Mouse (Mus musculus): ENCODE measurements around the gene Ngly1. TPM values are rescaled to one million over a fixed set of nuclear protein-coding genes. Genes with fewer than 3 reads are reported as not detected.
A peak's percentile ranks its signal among the peaks of the same experiment; 100 is the strongest.
"Not testable (repeated sequence)": the region's sequence is repeated elsewhere in the genome, so short reads cannot be mapped to it uniquely, and the experiment has no call there.

The Ngly1 gene
- polyA plus RNA-seq, 1 experiment from 2014 or later = 27.1 TPM

- Histone ChIP-seq H3K4me3 (replicated peaks) (no peak overlapping the region), H3K27ac (replicated peaks) (no peak overlapping the region), H3K9ac (replicated peaks) (no peak overlapping the region), H3K27me3 (replicated peaks) (no peaks in the 10 kb centered on the region), H3K9me3 (replicated peaks) (no peaks in the 10 kb centered on the region), H3K4me2 (no peak overlapping the region), H3K4me1 (0 out of 2 replicates have a peak, but pooled peaks cover 4% of the 10 kb centered on the region), H3K36me3 (no peaks in the 10 kb centered on the region)
- no peak for ATAC-seq (ENCODE audit: low FRiP score)
- WGBS = 90% methylated on average over 1 of the region's 1 CpGs
Measured at GRCm38 (mm10) chr14:16312599-16312998, 63.5 kb downstream of the Ngly1 start.

DNA sequence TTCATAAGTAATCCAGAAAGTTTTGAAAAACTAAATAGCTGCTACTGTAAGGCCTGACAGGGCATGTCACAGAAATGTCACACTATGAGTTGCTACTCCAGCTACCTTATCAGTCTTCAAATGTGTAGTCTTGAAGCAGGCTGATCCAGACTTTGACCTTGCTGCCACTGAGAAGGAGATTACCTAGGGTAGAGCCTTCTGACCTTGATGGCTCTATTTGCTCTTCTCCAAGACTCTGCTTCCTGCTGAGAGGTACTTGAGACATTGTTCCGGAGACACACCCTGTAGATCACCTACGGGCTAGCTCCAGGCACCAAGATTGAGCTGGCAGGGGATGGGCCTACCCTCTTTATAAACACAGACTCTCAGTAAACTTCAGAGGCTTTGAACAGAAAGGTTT, 64.0 kb downstream of the Ngly1 start:
- 76% methylated on average over 2 of the region's 2 CpGs for WGBS
- not testable (repeated sequence) for H3K27me3 ChIP-seq (replicated peaks); H3K4me3 ChIP-seq (replicated peaks); ATAC-seq (ENCODE audit: low FRiP score); H3K4me1 ChIP-seq; H3K27ac ChIP-seq (replicated peaks); H3K9me3 ChIP-seq (replicated peaks); H3K9ac ChIP-seq (replicated peaks); H3K4me2 ChIP-seq; H3K36me3 ChIP-seq

- Histone ChIP-seq H3K27ac (replicated peaks) (0 out of 2 replicates have a peak overlapping the region, but pooled peaks have one; percentile 48), H3K4me2 (no peak overlapping the region), H3K4me3 (replicated peaks) (no peak overlapping the region), H3K9me3 (replicated peaks) (no peaks in the 10 kb centered on the region), H3K4me1 (0 out of 2 replicates have a peak, but pooled peaks cover 4% of the 10 kb centered on the region), H3K27me3 (replicated peaks) (no peaks in the 10 kb centered on the region), H3K36me3 (no peaks in the 10 kb centered on the region), H3K9ac (replicated peaks) (no peak overlapping the region)
- peak; percentile 61 for ATAC-seq (ENCODE audit: low FRiP score)
- WGBS = 56% methylated on average over 7 of the region's 7 CpGs
Measured at GRCm38 (mm10) chr14:16313936-16314521, 64.9 kb downstream of the Ngly1 start.

DNA sequence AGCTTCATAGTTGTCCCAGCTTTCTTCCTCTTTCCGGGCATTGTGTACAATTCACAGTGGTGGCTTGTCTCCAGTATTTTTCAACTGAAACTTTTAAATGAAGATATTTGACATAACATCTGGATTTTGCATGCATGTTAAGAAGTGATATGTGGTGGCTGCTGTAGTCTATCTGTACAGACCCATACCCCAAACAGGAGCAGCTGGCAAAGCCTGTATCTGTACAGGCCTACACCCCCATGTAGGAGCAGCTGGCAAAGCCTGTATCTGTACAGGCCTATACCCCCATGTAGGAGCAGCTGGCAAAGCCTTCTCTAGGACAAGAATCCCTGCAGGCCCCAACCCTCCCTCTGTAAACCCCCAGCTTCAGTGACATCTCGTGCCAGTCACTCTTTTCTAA, 65.8 kb downstream of the Ngly1 start:
- WGBS = 90% methylated on average over 2 of the region's 2 CpGs
- Histone ChIP-seq H3K36me3 (no peaks in the 10 kb centered on the region), H3K4me3 (replicated peaks) (no peak overlapping the region), H3K27ac (replicated peaks) (no peak overlapping the region), H3K9ac (replicated peaks) (no peak overlapping the region), H3K4me1 (0 out of 2 replicates have a peak, but pooled peaks cover 4% of the 10 kb centered on the region), H3K27me3 (replicated peaks) (no peaks in the 10 kb centered on the region), H3K9me3 (replicated peaks) (no peaks in the 10 kb centered on the region), H3K4me2 (no peak overlapping the region)
- no peak for ATAC-seq (ENCODE audit: low FRiP score)

- 0 out of 2 replicates have a peak, but pooled peaks cover 4% of the 10 kb centered on the region for H3K4me1 ChIP-seq
Measured at GRCm38 (mm10) chr14:16316715-16317114, 67.6 kb downstream of the Ngly1 start.

GRCm38 (mm10) chr14:16319818-16320217, 70.7 kb downstream of the Ngly1 start:
- Histone ChIP-seq H3K4me2 (no peak overlapping the region), H3K4me1 (no peaks in the 10 kb centered on the region), H3K27ac (replicated peaks) (no peak overlapping the region), H3K9me3 (replicated peaks) (no peaks in the 10 kb centered on the region), H3K4me3 (replicated peaks) (no peak overlapping the region), H3K36me3 (no peaks in the 10 kb centered on the region), H3K27me3 (replicated peaks) (no peaks in the 10 kb centered on the region), H3K9ac (replicated peaks) (no peak overlapping the region)
- 82% methylated on average over 2 of the region's 2 CpGs for WGBS
- no peak for ATAC-seq (ENCODE audit: low FRiP score)

More at GRCm38 (mm10) chr14:16316715-16317114, 67.6 kb downstream of the Ngly1 start:
- Histone ChIP-seq H3K27me3 (replicated peaks) (no peaks in the 10 kb centered on the region), H3K4me3 (replicated peaks) (no peak overlapping the region), H3K36me3 (no peaks in the 10 kb centered on the region), H3K9me3 (replicated peaks) (no peaks in the 10 kb centered on the region), H3K4me2 (no peak overlapping the region), H3K27ac (replicated peaks) (no peak overlapping the region), H3K9ac (replicated peaks) (no peak overlapping the region)
- no peak for ATAC-seq (ENCODE audit: low FRiP score)
- WGBS = 84% methylated on average over 1 of the region's 1 CpGs

GRCm38 (mm10) chr14:16324394-16324793, 75.3 kb downstream of the Ngly1 start:
- WGBS = 87% methylated on average over 4 of the region's 4 CpGs
- ATAC-seq (ENCODE audit: low FRiP score) = no peak

DNA sequence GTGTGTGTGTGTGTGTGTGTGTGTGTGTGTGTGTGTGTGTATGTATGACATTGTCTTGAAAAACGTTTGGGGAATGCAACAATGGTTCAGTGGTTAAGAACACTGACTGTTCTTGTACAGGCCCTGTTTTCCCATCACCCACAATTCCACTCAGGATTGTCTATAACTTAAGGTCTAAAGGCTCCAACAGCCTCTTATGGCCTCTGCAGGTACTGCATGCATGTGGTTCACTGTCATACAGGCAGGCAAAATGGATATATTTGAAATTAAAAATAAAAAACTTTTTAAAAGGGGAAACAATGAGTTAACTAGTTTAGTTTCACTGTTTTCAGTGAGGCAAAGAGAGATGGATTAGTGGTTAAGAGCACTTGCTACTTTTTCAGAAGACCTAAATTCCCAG, 76.1 kb downstream of the Ngly1 start:
- H3K9ac ChIP-seq (replicated peaks) = no peak overlapping the region
- H3K9me3 ChIP-seq (replicated peaks) = no peaks in the 10 kb centered on the region
- no peaks in the 10 kb centered on the region for H3K27me3 ChIP-seq (replicated peaks)
- no peak overlapping the region for H3K4me3 ChIP-seq (replicated peaks)
- ATAC-seq (ENCODE audit: low FRiP score) = no peak
- H3K4me1 ChIP-seq = 0 out of 2 replicates have a peak, but pooled peaks cover 3% of the 10 kb centered on the region
- H3K27ac ChIP-seq (replicated peaks) = no peak overlapping the region
- H3K4me2 ChIP-seq = no peak overlapping the region
- H3K36me3 ChIP-seq = no peaks in the 10 kb centered on the region
- 56% methylated on average over 1 of the region's 1 CpGs for WGBS

More at GRCm38 (mm10) chr14:16324394-16324793, 75.3 kb downstream of the Ngly1 start:
- H3K27ac ChIP-seq (replicated peaks) = no peak overlapping the region
- no peak overlapping the region for H3K4me2 ChIP-seq
- no peaks in the 10 kb centered on the region for H3K9me3 ChIP-seq (replicated peaks)
- H3K9ac ChIP-seq (replicated peaks) = no peak overlapping the region
- no peaks in the 10 kb centered on the region for H3K27me3 ChIP-seq (replicated peaks)
- H3K36me3 ChIP-seq = no peaks in the 10 kb centered on the region
- 0 out of 2 replicates have a peak, but pooled peaks cover 3% of the 10 kb centered on the region for H3K4me1 ChIP-seq
- H3K4me3 ChIP-seq (replicated peaks) = no peak overlapping the region

DNA sequence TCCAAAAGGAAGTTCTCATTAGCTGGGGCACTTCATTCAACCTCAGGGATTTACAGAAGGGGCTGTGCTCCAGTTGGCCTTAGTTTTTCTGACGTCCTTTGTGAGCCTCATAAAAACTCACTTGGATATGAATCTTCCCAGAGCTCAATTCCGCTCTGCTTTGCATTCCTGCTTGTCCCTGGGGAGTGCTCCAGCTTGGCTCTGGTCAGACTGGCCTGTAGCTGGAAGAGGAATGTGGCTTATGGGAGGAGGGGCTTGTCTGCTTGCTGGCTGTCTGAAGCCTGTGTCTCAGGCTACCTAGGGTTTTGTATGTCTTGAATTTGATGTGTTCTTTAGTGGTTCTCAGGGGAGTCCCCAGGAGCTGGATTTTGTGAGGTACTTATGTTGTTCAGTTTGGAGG, 79.5 kb downstream of the Ngly1 start:
- H3K27ac ChIP-seq (replicated peaks) = no peak overlapping the region
- H3K36me3 ChIP-seq = no peaks in the 10 kb centered on the region
- no peaks in the 10 kb centered on the region for H3K9me3 ChIP-seq (replicated peaks)
- H3K9ac ChIP-seq (replicated peaks) = no peak overlapping the region
- WGBS = 7% methylated on average over 2 of the region's 2 CpGs
- H3K4me3 ChIP-seq (replicated peaks) = no peak overlapping the region
- no peak overlapping the region for H3K4me2 ChIP-seq
- 0 out of 2 replicates have a peak, but pooled peaks cover 3% of the 10 kb centered on the region for H3K4me1 ChIP-seq
- ATAC-seq (ENCODE audit: low FRiP score) = 0 out of 2 replicates have a peak, but pooled peaks have one; percentile 14
- H3K27me3 ChIP-seq (replicated peaks) = no peaks in the 10 kb centered on the region

- H3K9me3 ChIP-seq (replicated peaks) = no peaks in the 10 kb centered on the region
Measured at GRCm38 (mm10) chr14:16328959-16329480, 79.9 kb downstream of the Ngly1 start.

GRCm38 (mm10) chr14:16329756-16330155, 80.7 kb downstream of the Ngly1 start:
- ATAC-seq (ENCODE audit: low FRiP score) = no peak
- 78% methylated on average over 3 of the region's 3 CpGs for WGBS
- Histone ChIP-seq H3K27ac (replicated peaks) (no peak overlapping the region), H3K27me3 (replicated peaks) (no peaks in the 10 kb centered on the region), H3K4me2 (no peak overlapping the region), H3K9me3 (replicated peaks) (no peaks in the 10 kb centered on the region), H3K4me3 (replicated peaks) (no peak overlapping the region), H3K9ac (replicated peaks) (no peak overlapping the region), H3K36me3 (no peaks in the 10 kb centered on the region), H3K4me1 (0 out of 2 replicates have a peak, but pooled peaks cover 3% of the 10 kb centered on the region)

More at GRCm38 (mm10) chr14:16328959-16329480, 79.9 kb downstream of the Ngly1 start:
- Histone ChIP-seq H3K36me3 (no peaks in the 10 kb centered on the region), H3K27me3 (replicated peaks) (no peaks in the 10 kb centered on the region), H3K27ac (replicated peaks) (no peak overlapping the region), H3K4me2 (no peak overlapping the region), H3K4me1 (0 out of 2 replicates have a peak, but pooled peaks cover 3% of the 10 kb centered on the region), H3K4me3 (replicated peaks) (no peak overlapping the region), H3K9ac (replicated peaks) (no peak overlapping the region)
- ATAC-seq (ENCODE audit: low FRiP score) = no peak
- 43% methylated on average over 5 of the region's 5 CpGs for WGBS

DNA sequence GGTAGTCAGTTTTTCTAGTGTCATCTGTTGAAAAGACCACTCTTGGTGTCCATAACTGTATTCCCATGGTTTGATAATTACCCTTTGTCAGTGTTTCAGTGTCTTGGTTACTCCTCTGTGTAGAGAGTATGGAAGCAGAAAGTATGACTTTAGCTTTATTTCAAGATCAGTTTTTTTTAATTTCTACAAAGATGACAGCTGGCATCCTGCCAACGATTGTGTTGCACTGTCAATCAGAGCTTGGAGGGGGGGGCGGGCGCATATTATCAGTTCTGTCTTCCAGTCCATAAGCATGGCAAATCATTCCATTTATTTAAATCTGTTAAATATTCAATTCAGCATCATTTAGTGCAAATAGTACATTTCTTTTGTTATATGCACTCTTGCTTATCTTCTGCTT, 85.2 kb downstream of the Ngly1 start:
- no peaks in the 10 kb centered on the region for H3K27me3 ChIP-seq (replicated peaks)
- no peak overlapping the region for H3K9ac ChIP-seq (replicated peaks)
- no peak overlapping the region for H3K27ac ChIP-seq (replicated peaks)
- no peaks in the 10 kb centered on the region for H3K4me1 ChIP-seq
- no peak for ATAC-seq (ENCODE audit: low FRiP score)
- no peaks in the 10 kb centered on the region for H3K9me3 ChIP-seq (replicated peaks)
- H3K36me3 ChIP-seq = no peaks in the 10 kb centered on the region
- WGBS = 92% methylated on average over 3 of the region's 3 CpGs
- H3K4me3 ChIP-seq (replicated peaks) = no peak overlapping the region
- no peak overlapping the region for H3K4me2 ChIP-seq
